Mouse (Mus musculus) forebrain, embryonic 12.5 days (tissue): ENCODE data around the gene Ptbp1. TPM values are rescaled to one million over a fixed set of nuclear protein-coding genes. Genes with fewer than 3 reads are reported as not detected.

Experiments
- ATAC-seq: fragments of 200-750 bp; cut with Nextera tagmentation; 2 replicates; pipeline ENCODE4 v1.8.0; 2017; ENCODE audit warnings: moderate TSS enrichment; ENCODE audit not compliant: low FRiP score
- H3K27ac ChIP-seq: fragments of 300-500 bp; sonication (generic); 2 replicates; pipeline ENCODE4 v1.5.1; 2016; ENCODE audit warnings: mild to moderate bottlenecking
- H3K27me3 ChIP-seq: fragments of 300-500 bp; sonication (generic); 2 replicates; pipeline ENCODE4 v1.6.1; 2016; ENCODE audit warnings: mild to moderate bottlenecking
- H3K36me3 ChIP-seq: fragments of 300-500 bp; sonication (generic); replicated peaks from 2 replicates; pipeline ENCODE4 v1.6.1; 2016; ENCODE audit warnings: mild to moderate bottlenecking
- H3K4me1 ChIP-seq: fragments of 300-500 bp; sonication (generic); 2 replicates; pipeline ENCODE4 v1.6.1; 2016
- H3K4me2 ChIP-seq: fragments of 300-500 bp; sonication (generic); 2 replicates; pipeline ENCODE4 v1.6.1; 2016; ENCODE audit warnings: mild to moderate bottlenecking, moderate library complexity
- H3K4me3 ChIP-seq: fragments of 300-500 bp; sonication (generic); replicated peaks from 2 replicates; pipeline ENCODE4 v1.5.1; 2016; ENCODE audit warnings: mild to moderate bottlenecking
- H3K9ac ChIP-seq: fragments of 300-500 bp; sonication (generic); 2 replicates; pipeline ENCODE4 v1.6.1; 2016; ENCODE audit warnings: mild to moderate bottlenecking
- H3K9me3 ChIP-seq: fragments of 300-500 bp; sonication (generic); 2 replicates; pipeline ENCODE4 v1.6.1; 2016
- WGBS: fragments of 180-500 bp; shearing (Covaris S2); methylation state at CpG from one replicate; pipeline ENCODE4 v1.1.7; 2016; 5-methylcytosine and 5-hydroxymethylcytosine counted together
- polyA plus RNA-seq: library from polyadenylated mRNA; unstranded; fragments of >200 nt; fragmentation: Nextera tagmentation; extraction: Ambion mirVana; gene quantifications from 2 replicates; pipeline ENCODE4 v1.2.1, GENCODE M21; 2016

The Ptbp1 gene
- polyA plus RNA-seq = 223 TPM in 2 replicates

- ATAC-seq = peak; percentile 94
- WGBS = under 1% methylated on average over 75 of the region's 75 CpGs
- Histone ChIP-seq H3K9me3 (no peaks in the 10 kb centered on the region), H3K4me2 (peak within 1 kb of the TSS; percentile 97), H3K27ac (peak within 1 kb of the TSS; percentile 100), H3K27me3 (no peaks in the 10 kb centered on the region), H3K9ac (peak within 1 kb of the TSS; percentile 99), H3K36me3 (peaks cover 30% of the 10 kb centered on the region), H3K4me1 (peaks cover 59% of the 10 kb centered on the region), H3K4me3 (peak within 1 kb of the TSS; percentile 99)
Measured at GRCm38 (mm10) chr10:79853860-79854795, at the start of gene Ptbp1. TSS of gene Ptbp1 (plus strand) at chr10:79854427.

GRCm38 (mm10) chr10:79805636-79806035 is 48.6 kb upstream of the Ptbp1 start:
- 77% methylated on average over 11 of the region's 11 CpGs for WGBS
- Histone ChIP-seq H3K4me1 (peaks cover 63% of the 10 kb centered on the region), H3K9ac (no peak overlapping the region), H3K27me3 (no peaks in the 10 kb centered on the region), H3K4me2 (no peak overlapping the region), H3K36me3 (peaks cover 42% of the 10 kb centered on the region), H3K27ac (peak overlapping the region; percentile 93; the same call in 1 of the 2 replicates), H3K9me3 (no peaks in the 10 kb centered on the region), H3K4me3 (no peak overlapping the region)
- no peak for ATAC-seq

GRCm38 (mm10) chr10:79806331-79806730 is 47.9 kb upstream of the Ptbp1 start:
- Histone ChIP-seq H3K4me1 (peaks cover 58% of the 10 kb centered on the region), H3K27me3 (no peaks in the 10 kb centered on the region), H3K4me3 (no peak overlapping the region), H3K4me2 (no peak overlapping the region), H3K27ac (no peak overlapping the region), H3K9ac (no peak overlapping the region), H3K36me3 (peaks cover 46% of the 10 kb centered on the region), H3K9me3 (no peaks in the 10 kb centered on the region)
- 91% methylated on average over 9 of the region's 9 CpGs for WGBS
- ATAC-seq = no peak

GRCm38 (mm10) chr10:79806972-79807371 is 47.3 kb upstream of the Ptbp1 start:
- H3K36me3 ChIP-seq = peaks cover 52% of the 10 kb centered on the region
- no peak overlapping the region for H3K9ac ChIP-seq
- H3K4me2 ChIP-seq = no peak overlapping the region
- H3K27ac ChIP-seq = peak overlapping the region; percentile 70; the same call in 1 of the 2 replicates
- 79% methylated on average over 10 of the region's 10 CpGs for WGBS
- ATAC-seq = no peak
- H3K4me3 ChIP-seq = no peak overlapping the region
- H3K27me3 ChIP-seq = no peaks in the 10 kb centered on the region
- H3K9me3 ChIP-seq = no peaks in the 10 kb centered on the region
- H3K4me1 ChIP-seq = peaks cover 52% of the 10 kb centered on the region

- H3K27me3 ChIP-seq = no peaks in the 10 kb centered on the region
- H3K27ac ChIP-seq = peak overlapping the region; percentile 70
- H3K4me2 ChIP-seq = no peak overlapping the region
- 78% methylated on average over 11 of the region's 11 CpGs for WGBS
- H3K4me3 ChIP-seq = no peak overlapping the region
- H3K4me1 ChIP-seq = peaks cover 43% of the 10 kb centered on the region
- H3K9ac ChIP-seq = no peak overlapping the region
- no peak for ATAC-seq
- no peaks in the 10 kb centered on the region for H3K9me3 ChIP-seq
- H3K36me3 ChIP-seq = peaks cover 59% of the 10 kb centered on the region
Measured at GRCm38 (mm10) chr10:79807826-79808225, 46.4 kb upstream of the Ptbp1 start.

- Histone ChIP-seq H3K4me2 (no peak overlapping the region), H3K4me1 (peaks cover 34% of the 10 kb centered on the region), H3K9me3 (no peaks in the 10 kb centered on the region), H3K36me3 (peaks cover 61% of the 10 kb centered on the region), H3K27ac (no peak overlapping the region), H3K27me3 (no peaks in the 10 kb centered on the region), H3K4me3 (no peak overlapping the region), H3K9ac (no peak overlapping the region)
- 87% methylated on average over 11 of the region's 11 CpGs for WGBS
- no peak for ATAC-seq
Measured at GRCm38 (mm10) chr10:79808728-79809127, 45.5 kb upstream of the Ptbp1 start.

GRCm38 (mm10) chr10:79811736-79812637 is 42.2 kb upstream of the Ptbp1 start:
- peaks cover 3% of the 10 kb centered on the region; the same call in 1 of the 2 replicates for H3K4me1 ChIP-seq
- H3K27me3 ChIP-seq = no peaks in the 10 kb centered on the region
- 0 out of 2 replicates have a peak overlapping the region, but pooled peaks have one; percentile 0 for H3K9ac ChIP-seq
- H3K27ac ChIP-seq = no peak overlapping the region
- H3K9me3 ChIP-seq = no peaks in the 10 kb centered on the region
- H3K4me3 ChIP-seq = no peak overlapping the region
- peak; percentile 62 for ATAC-seq
- peaks cover 80% of the 10 kb centered on the region for H3K36me3 ChIP-seq
- WGBS = 34% methylated on average over 15 of the region's 15 CpGs
- no peak overlapping the region for H3K4me2 ChIP-seq

- no peak overlapping the region for H3K4me3 ChIP-seq
- no peaks in the 10 kb centered on the region for H3K27me3 ChIP-seq
- peaks cover 7% of the 10 kb centered on the region; the same call in 1 of the 2 replicates for H3K4me1 ChIP-seq
- H3K36me3 ChIP-seq = peaks cover 77% of the 10 kb centered on the region
- H3K9ac ChIP-seq = no peak overlapping the region
- no peak overlapping the region for H3K4me2 ChIP-seq
- H3K27ac ChIP-seq = no peak overlapping the region
- 82% methylated on average over 5 of the region's 5 CpGs for WGBS
- no peak for ATAC-seq
- no peaks in the 10 kb centered on the region for H3K9me3 ChIP-seq
Measured at GRCm38 (mm10) chr10:79814271-79814842, 39.9 kb upstream of the Ptbp1 start.

- Histone ChIP-seq H3K27ac (no peak overlapping the region), H3K4me2 (no peak overlapping the region), H3K27me3 (no peaks in the 10 kb centered on the region), H3K9me3 (no peaks in the 10 kb centered on the region), H3K36me3 (peaks cover 75% of the 10 kb centered on the region), H3K9ac (no peak overlapping the region), H3K4me3 (no peak overlapping the region), H3K4me1 (peaks cover 7% of the 10 kb centered on the region; the same call in 1 of the 2 replicates)
- no peak for ATAC-seq
- 87% methylated on average over 12 of the region's 12 CpGs for WGBS
Measured at GRCm38 (mm10) chr10:79815671-79816494, 38.3 kb upstream of the Ptbp1 start.

GRCm38 (mm10) chr10:79817111-79817510 is 37.1 kb upstream of the Ptbp1 start:
- H3K36me3 ChIP-seq = peaks cover 65% of the 10 kb centered on the region
- 71% methylated on average over 2 of the region's 2 CpGs for WGBS
- no peak for ATAC-seq
- H3K9ac ChIP-seq = no peak overlapping the region
- H3K4me3 ChIP-seq = no peak overlapping the region
- H3K27me3 ChIP-seq = no peaks in the 10 kb centered on the region
- peaks cover 10% of the 10 kb centered on the region for H3K4me1 ChIP-seq
- H3K27ac ChIP-seq = no peak overlapping the region
- H3K4me2 ChIP-seq = no peak overlapping the region
- H3K9me3 ChIP-seq = no peaks in the 10 kb centered on the region

GRCm38 (mm10) chr10:79818225-79818624 is 36.0 kb upstream of the Ptbp1 start:
- no peaks in the 10 kb centered on the region; the same call in 1 of the 2 replicates for H3K27me3 ChIP-seq
- peaks cover 57% of the 10 kb centered on the region for H3K36me3 ChIP-seq
- H3K9ac ChIP-seq = no peak overlapping the region
- no peak overlapping the region for H3K4me2 ChIP-seq
- H3K9me3 ChIP-seq = no peaks in the 10 kb centered on the region
- no peak overlapping the region for H3K27ac ChIP-seq
- H3K4me3 ChIP-seq = no peak overlapping the region
- WGBS = 72% methylated on average over 4 of the region's 4 CpGs
- ATAC-seq = no peak
- H3K4me1 ChIP-seq = peaks cover 15% of the 10 kb centered on the region
